Mouse (Mus musculus): ENCODE measurements around the gene Ghdc. TPM values are rescaled to one million over a fixed set of nuclear protein-coding genes. Genes with fewer than 3 reads are reported as not detected.
"Not testable (repeated sequence)": the region's sequence is repeated elsewhere in the genome, so short reads cannot be mapped to it uniquely, and the experiment has no call there.

Gene Ghdc
- polyA plus RNA-seq, 1 experiment from 2014 or later = 3.8 TPM

- no peak overlapping the region for H3K9ac ChIP-seq (ENCODE audit: low read depth, low read length)
- H3K36me3 ChIP-seq (ENCODE audit: control insufficient read depth, insufficient read depth, low read length) = 0 out of 2 replicates have a peak, but pooled peaks cover 9% of the 10 kb centered on the region
- 96% methylated on average over 2 of the region's 2 CpGs for WGBS (ENCODE audit: insufficient replicate concordance)
- no peak overlapping the region for H3K27ac ChIP-seq (ENCODE audit: low read depth, low read length)
- no peaks in the 10 kb centered on the region for H3K27me3 ChIP-seq (ENCODE audit: control insufficient read depth, insufficient read depth, low read length)
- no peak for ATAC-seq (replicated peaks; ENCODE audit: insufficient number of reproducible peaks, low FRiP score, low TSS enrichment)
- no peak overlapping the region for H3K4me3 ChIP-seq (ENCODE audit: low read depth, low read length)
- H3K4me1 ChIP-seq (ENCODE audit: control insufficient read depth, insufficient read depth, low read length) = no peaks in the 10 kb centered on the region
- H3K9me3 ChIP-seq (replicated peaks; ENCODE audit: control insufficient read depth, low read length) = no peaks in the 10 kb centered on the region
- no peak overlapping the region for H3K4me2 ChIP-seq
Measured at GRCm38 (mm10) chr11:100795386-100795785, 24.6 kb upstream of the Ghdc start.

- no peaks in the 10 kb centered on the region for H3K27me3 ChIP-seq (ENCODE audit: control insufficient read depth, insufficient read depth, low read length)
- 82% methylated on average over 2 of the region's 2 CpGs for WGBS (ENCODE audit: insufficient replicate concordance)
- H3K9ac ChIP-seq (ENCODE audit: low read depth, low read length) = no peak overlapping the region
- H3K4me2 ChIP-seq = no peak overlapping the region
- no peaks in the 10 kb centered on the region for H3K4me1 ChIP-seq (ENCODE audit: control insufficient read depth, insufficient read depth, low read length)
- no peak overlapping the region for H3K4me3 ChIP-seq (ENCODE audit: low read depth, low read length)
- no peak for ATAC-seq (replicated peaks; ENCODE audit: insufficient number of reproducible peaks, low FRiP score, low TSS enrichment)
- no peaks in the 10 kb centered on the region for H3K9me3 ChIP-seq (replicated peaks; ENCODE audit: control insufficient read depth, low read length)
- no peak overlapping the region for H3K27ac ChIP-seq (ENCODE audit: low read depth, low read length)
- peaks cover 23% of the 10 kb centered on the region for H3K36me3 ChIP-seq (ENCODE audit: control insufficient read depth, insufficient read depth, low read length)
Measured at GRCm38 (mm10) chr11:100791457-100792049, 20.8 kb upstream of the Ghdc start.

- peaks cover 22% of the 10 kb centered on the region for H3K36me3 ChIP-seq (ENCODE audit: control insufficient read depth, insufficient read depth, low read length)
- H3K27me3 ChIP-seq (ENCODE audit: control insufficient read depth, insufficient read depth, low read length); ATAC-seq (replicated peaks; ENCODE audit: insufficient number of reproducible peaks, low FRiP score, low TSS enrichment); H3K4me1 ChIP-seq (ENCODE audit: control insufficient read depth, insufficient read depth, low read length); H3K9me3 ChIP-seq (replicated peaks; ENCODE audit: control insufficient read depth, low read length); H3K27ac ChIP-seq (ENCODE audit: low read depth, low read length); H3K4me2 ChIP-seq; H3K9ac ChIP-seq (ENCODE audit: low read depth, low read length); H3K4me3 ChIP-seq (ENCODE audit: low read depth, low read length): not testable (repeated sequence)
- 84% methylated on average over 9 of the region's 9 CpGs for WGBS (ENCODE audit: insufficient replicate concordance)
Measured at GRCm38 (mm10) chr11:100790644-100791043, 19.9 kb upstream of the Ghdc start.

- Histone ChIP-seq H3K4me3 (ENCODE audit: low read depth, low read length) (no peak overlapping the region), H3K4me1 (ENCODE audit: control insufficient read depth, insufficient read depth, low read length) (no peaks in the 10 kb centered on the region), H3K4me2 (no peak overlapping the region), H3K9ac (ENCODE audit: low read depth, low read length) (no peak overlapping the region), H3K9me3 (replicated peaks; ENCODE audit: control insufficient read depth, low read length) (no peaks in the 10 kb centered on the region), H3K36me3 (ENCODE audit: control insufficient read depth, insufficient read depth, low read length) (peaks cover 23% of the 10 kb centered on the region), H3K27me3 (ENCODE audit: control insufficient read depth, insufficient read depth, low read length) (no peaks in the 10 kb centered on the region), H3K27ac (ENCODE audit: low read depth, low read length) (no peak overlapping the region)
- no peak for ATAC-seq (replicated peaks; ENCODE audit: insufficient number of reproducible peaks, low FRiP score, low TSS enrichment)
- WGBS (ENCODE audit: insufficient replicate concordance) = 84% methylated on average over 3 of the region's 3 CpGs
Measured at GRCm38 (mm10) chr11:100789702-100790101, 18.9 kb upstream of the Ghdc start.

- H3K27me3 ChIP-seq (ENCODE audit: control insufficient read depth, insufficient read depth, low read length) = no peaks in the 10 kb centered on the region
- no peaks in the 10 kb centered on the region for H3K9me3 ChIP-seq (replicated peaks; ENCODE audit: control insufficient read depth, low read length)
- peaks cover 10% of the 10 kb centered on the region for H3K4me1 ChIP-seq (ENCODE audit: control insufficient read depth, insufficient read depth, low read length)
- ATAC-seq (replicated peaks; ENCODE audit: insufficient number of reproducible peaks, low FRiP score, low TSS enrichment) = no peak
- no peak overlapping the region for H3K27ac ChIP-seq (ENCODE audit: low read depth, low read length)
- no peak overlapping the region for H3K9ac ChIP-seq (ENCODE audit: low read depth, low read length)
- no peak overlapping the region for H3K4me3 ChIP-seq (ENCODE audit: low read depth, low read length)
- peaks cover 29% of the 10 kb centered on the region for H3K36me3 ChIP-seq (ENCODE audit: control insufficient read depth, insufficient read depth, low read length)
- no peak overlapping the region for H3K4me2 ChIP-seq
- 96% methylated on average over 2 of the region's 2 CpGs for WGBS (ENCODE audit: insufficient replicate concordance)
Measured at GRCm38 (mm10) chr11:100785774-100786173, 15.0 kb upstream of the Ghdc start.

- H3K4me3 ChIP-seq (ENCODE audit: low read depth, low read length) = no peak overlapping the region
- 81% methylated on average over 8 of the region's 8 CpGs for WGBS (ENCODE audit: insufficient replicate concordance)
- H3K27ac ChIP-seq (ENCODE audit: low read depth, low read length) = no peak overlapping the region
- H3K9me3 ChIP-seq (replicated peaks; ENCODE audit: control insufficient read depth, low read length) = no peaks in the 10 kb centered on the region
- no peaks in the 10 kb centered on the region for H3K27me3 ChIP-seq (ENCODE audit: control insufficient read depth, insufficient read depth, low read length)
- no peak overlapping the region for H3K9ac ChIP-seq (ENCODE audit: low read depth, low read length)
- peaks cover 35% of the 10 kb centered on the region for H3K36me3 ChIP-seq (ENCODE audit: control insufficient read depth, insufficient read depth, low read length)
- H3K4me1 ChIP-seq (ENCODE audit: control insufficient read depth, insufficient read depth, low read length) = peaks cover 10% of the 10 kb centered on the region
- ATAC-seq (replicated peaks; ENCODE audit: insufficient number of reproducible peaks, low FRiP score, low TSS enrichment) = no peak
- no peak overlapping the region for H3K4me2 ChIP-seq
Measured at GRCm38 (mm10) chr11:100784286-100784685, 13.5 kb upstream of the Ghdc start.

- ATAC-seq (replicated peaks; ENCODE audit: insufficient number of reproducible peaks, low FRiP score, low TSS enrichment) = no peak
- Histone ChIP-seq H3K27ac (ENCODE audit: low read depth, low read length) (no peak overlapping the region), H3K36me3 (ENCODE audit: control insufficient read depth, insufficient read depth, low read length) (peaks cover 25% of the 10 kb centered on the region), H3K27me3 (ENCODE audit: control insufficient read depth, insufficient read depth, low read length) (no peaks in the 10 kb centered on the region), H3K4me3 (ENCODE audit: low read depth, low read length) (no peak overlapping the region), H3K9ac (ENCODE audit: low read depth, low read length) (no peak overlapping the region), H3K9me3 (replicated peaks; ENCODE audit: control insufficient read depth, low read length) (no peaks in the 10 kb centered on the region), H3K4me1 (ENCODE audit: control insufficient read depth, insufficient read depth, low read length) (peaks cover 10% of the 10 kb centered on the region), H3K4me2 (no peak overlapping the region)
- 85% methylated on average over 13 of the region's 13 CpGs for WGBS (ENCODE audit: insufficient replicate concordance)
Measured at GRCm38 (mm10) chr11:100782568-100782967, 11.8 kb upstream of the Ghdc start.

- H3K36me3 ChIP-seq (ENCODE audit: control insufficient read depth, insufficient read depth, low read length) = peaks cover 22% of the 10 kb centered on the region
- no peak for ATAC-seq (replicated peaks; ENCODE audit: insufficient number of reproducible peaks, low FRiP score, low TSS enrichment)
- no peak overlapping the region for H3K27ac ChIP-seq (ENCODE audit: low read depth, low read length)
- no peak overlapping the region; the same call in 1 of the 2 replicates for H3K9ac ChIP-seq (ENCODE audit: low read depth, low read length)
- no peaks in the 10 kb centered on the region for H3K9me3 ChIP-seq (replicated peaks; ENCODE audit: control insufficient read depth, low read length)
- 73% methylated on average over 15 of the region's 15 CpGs for WGBS (ENCODE audit: insufficient replicate concordance)
- H3K27me3 ChIP-seq (ENCODE audit: control insufficient read depth, insufficient read depth, low read length) = no peaks in the 10 kb centered on the region
- no peak overlapping the region for H3K4me3 ChIP-seq (ENCODE audit: low read depth, low read length)
- no peak overlapping the region for H3K4me2 ChIP-seq
- H3K4me1 ChIP-seq (ENCODE audit: control insufficient read depth, insufficient read depth, low read length) = peaks cover 10% of the 10 kb centered on the region
Measured at GRCm38 (mm10) chr11:100781763-100782475, 11.2 kb upstream of the Ghdc start.

- Histone ChIP-seq H3K9ac (ENCODE audit: low read depth, low read length) (no peak overlapping the region), H3K36me3 (ENCODE audit: control insufficient read depth, insufficient read depth, low read length) (peaks cover 16% of the 10 kb centered on the region), H3K4me1 (ENCODE audit: control insufficient read depth, insufficient read depth, low read length) (peaks cover 10% of the 10 kb centered on the region), H3K27me3 (ENCODE audit: control insufficient read depth, insufficient read depth, low read length) (no peaks in the 10 kb centered on the region), H3K27ac (ENCODE audit: low read depth, low read length) (no peak overlapping the region), H3K4me3 (ENCODE audit: low read depth, low read length) (no peak overlapping the region), H3K4me2 (no peak overlapping the region), H3K9me3 (replicated peaks; ENCODE audit: control insufficient read depth, low read length) (no peaks in the 10 kb centered on the region)
- whole genome bisulfite sequencing (ENCODE audit: insufficient replicate concordance) = 77% methylated on average over 8 of the region's 8 CpGs
- no peak for ATAC-seq (replicated peaks; ENCODE audit: insufficient number of reproducible peaks, low FRiP score, low TSS enrichment)
Measured at GRCm38 (mm10) chr11:100780247-100780646, 9.5 kb upstream of the Ghdc start.
